Mouse (Mus musculus) MEL (cell line): ENCODE results near the gene Ptbp1. TPM values are rescaled to one million over a fixed set of nuclear protein-coding genes. Genes with fewer than 3 reads are reported as not detected.

Source experiments
- DNase-seq: peaks from one replicate; pipeline ENCODE4 v3.0.0; 2011; ENCODE audit warnings: low read depth, low spot score
- H3K27ac ChIP-seq: 2 replicates; pipeline ENCODE4 v1.5.1; 2012; ENCODE audit warnings: low read depth, mild to moderate bottlenecking, control low read depth, low read length, moderate library complexity; ENCODE audit not compliant: control insufficient read depth
- H3K27me3 ChIP-seq, 2 experiments: fragments of 150-350 bp in 1 of 2; sonication (generic) in 1 of 2; 2 replicates each; pipeline ENCODE4 v1.6.1; 2012; ENCODE audit warnings: low read length in 2 of 2, mild to moderate bottlenecking in 2 of 2, improper control_type of control experiment in 1 of 2, moderate library complexity in 1 of 2; ENCODE audit not compliant: insufficient read depth in 2 of 2, control insufficient read depth in 1 of 2
- H3K36me3 ChIP-seq, 2 experiments: 2 replicates each; pipeline ENCODE4 v1.6.1; 2012 to 2014; ENCODE audit warnings: low read length in 2 of 2, improper control_type of control experiment in 1 of 2, inconsistent platforms in 1 of 2, mild to moderate bottlenecking in 1 of 2; ENCODE audit not compliant: insufficient read depth in 2 of 2, control insufficient read depth in 1 of 2
- H3K4me1 ChIP-seq, 2 experiments: fragments of 150-350 bp in 1 of 2; sonication (generic) in 1 of 2; 2 replicates each; pipeline ENCODE4 v1.6.1; 2012; ENCODE audit warnings: low read length in 2 of 2, improper control_type of control experiment in 1 of 2, mild to moderate bottlenecking in 1 of 2; ENCODE audit not compliant: insufficient read depth in 2 of 2, control insufficient read depth in 1 of 2
- H3K4me3 ChIP-seq, 2 experiments: fragments of 150-350 bp in 1 of 2; sonication (generic) in 1 of 2; 2 replicates each; pipeline ENCODE4 v1.5.1; 2012; ENCODE audit warnings: low read depth in 2 of 2, low read length in 2 of 2, mild to moderate bottlenecking in 2 of 2, moderate library complexity in 2 of 2, control low read depth in 1 of 2, improper control_type of control experiment in 1 of 2; ENCODE audit not compliant: control insufficient read depth in 1 of 2, insufficient read depth in 1 of 2
- H3K79me2 ChIP-seq: 2 replicates; pipeline ENCODE4 v1.6.1; 2012; ENCODE audit warnings: mild to moderate bottlenecking, low read length, moderate library complexity; ENCODE audit not compliant: control insufficient read depth, poor library complexity, insufficient read depth
- H3K9ac ChIP-seq: 2 replicates; pipeline ENCODE4 v1.6.1; 2012; ENCODE audit warnings: low read depth, mild to moderate bottlenecking, control low read depth, low read length, moderate library complexity; ENCODE audit not compliant: control insufficient read depth, poor library complexity, severe bottlenecking
- H3K9me3 ChIP-seq: fragments of 150-350 bp; sonication (generic); replicated peaks from 2 replicates; pipeline ENCODE4 v1.6.1; 2012; ENCODE audit warnings: mild to moderate bottlenecking, low read length, improper control_type of control experiment, moderate library complexity; ENCODE audit not compliant: insufficient read depth
- CTCF ChIP-seq, 3 experiments: IDR thresholded peaks in 2 of 3; conservative IDR thresholded peaks in 1 of 3; 2 replicates each; pipeline ENCODE4 v1.5.1; 2011 to 2012; ENCODE audit warnings: low read length in 3 of 3, low read depth in 2 of 3, mild to moderate bottlenecking in 2 of 3, improper control_type of control experiment in 1 of 3, inconsistent platforms in 1 of 3, mixed read lengths in 1 of 3, moderate library complexity in 1 of 3; ENCODE audit not compliant: control insufficient read depth in 1 of 3, insufficient read depth in 1 of 3, poor library complexity in 1 of 3, severe bottlenecking in 1 of 3
- E2F4 ChIP-seq: IDR thresholded peaks from 2 replicates; pipeline ENCODE4 v1.6.1; 2011; ENCODE audit warnings: low read depth, low read length, improper control_type of control experiment, borderline replicate concordance
- EP300 ChIP-seq, 2 experiments: IDR thresholded peaks; 2 replicates each; pipeline ENCODE4 v1.6.1; 2011; ENCODE audit warnings: improper control_type of control experiment in 2 of 2, low read length in 2 of 2, low read depth in 1 of 2, mild to moderate bottlenecking in 1 of 2
- GABPA ChIP-seq: IDR thresholded peaks from 2 replicates; pipeline ENCODE4 v1.6.1; 2012; ENCODE audit warnings: low read depth, mild to moderate bottlenecking, inconsistent platforms, low read length, improper control_type of control experiment, moderate library complexity
- GATA1 ChIP-seq: IDR thresholded peaks from 2 replicates; pipeline ENCODE4 v1.6.1; 2011; ENCODE audit warnings: low read depth, low read length, improper control_type of control experiment
- HCFC1 ChIP-seq: IDR thresholded peaks from 2 replicates; pipeline ENCODE4 v1.6.1; 2012; ENCODE audit warnings: low read depth, mild to moderate bottlenecking, inconsistent platforms, low read length, improper control_type of control experiment, moderate library complexity
- MAFK ChIP-seq: IDR thresholded peaks from 2 replicates; pipeline ENCODE4 v1.6.1; 2011; ENCODE audit warnings: low read depth, mild to moderate bottlenecking, low read length, improper control_type of control experiment, borderline replicate concordance
- MAX ChIP-seq: IDR thresholded peaks from 2 replicates; pipeline ENCODE4 v1.6.1; 2011; ENCODE audit warnings: low read length, improper control_type of control experiment
- MAZ ChIP-seq: IDR thresholded peaks from 2 replicates; pipeline ENCODE4 v1.6.1; 2012; ENCODE audit warnings: low read depth, mild to moderate bottlenecking, inconsistent platforms, low read length, improper control_type of control experiment
- MXI1 ChIP-seq: IDR thresholded peaks from 2 replicates; pipeline ENCODE4 v1.6.1; 2011; ENCODE audit warnings: mild to moderate bottlenecking, low read depth, low read length, improper control_type of control experiment
- NELFE ChIP-seq: IDR thresholded peaks from 2 replicates; pipeline ENCODE4 v1.6.1; 2011; ENCODE audit warnings: low read depth, low read length, improper control_type of control experiment
- NRF1 ChIP-seq: IDR thresholded peaks from 2 replicates; pipeline ENCODE4 v1.6.1; 2014; ENCODE audit warnings: low read depth, mild to moderate bottlenecking, inconsistent platforms, low read length, improper control_type of control experiment, moderate library complexity; ENCODE audit not compliant: poor library complexity, insufficient read depth, severe bottlenecking
- RAD21 ChIP-seq: IDR thresholded peaks from 2 replicates; pipeline ENCODE4 v1.6.1; 2011; ENCODE audit warnings: mild to moderate bottlenecking, low read depth, low read length, improper control_type of control experiment
- SIN3A ChIP-seq: IDR thresholded peaks from 2 replicates; pipeline ENCODE4 v1.6.1; 2012; ENCODE audit warnings: low read length, improper control_type of control experiment, inconsistent platforms
- TAL1 ChIP-seq: IDR thresholded peaks from 2 replicates; pipeline ENCODE4 v1.6.1; 2012; ENCODE audit warnings: mild to moderate bottlenecking, inconsistent platforms, low read length, moderate library complexity, mixed read lengths
- UBTF ChIP-seq: IDR thresholded peaks from 2 replicates; pipeline ENCODE4 v1.6.1; 2012; ENCODE audit warnings: low read depth, mild to moderate bottlenecking, inconsistent platforms, low read length, improper control_type of control experiment, moderate library complexity, borderline replicate concordance; ENCODE audit not compliant: insufficient read depth
- USF2 ChIP-seq, 2 experiments: IDR thresholded peaks; 2 replicates each; pipeline ENCODE4 v1.6.1; 2011 to 2012; ENCODE audit warnings: improper control_type of control experiment in 2 of 2, low read length in 2 of 2, borderline replicate concordance in 1 of 2, inconsistent platforms in 1 of 2, low read depth in 1 of 2, mild to moderate bottlenecking in 1 of 2; ENCODE audit not compliant: insufficient read depth in 1 of 2
- ZC3H11A ChIP-seq: IDR thresholded peaks from 2 replicates; pipeline ENCODE4 v1.6.1; 2012; ENCODE audit warnings: low read depth, mild to moderate bottlenecking, inconsistent platforms, low read length, improper control_type of control experiment
- polyA plus RNA-seq, 2 experiments: library from polyadenylated mRNA; stranded (reverse) in 1 of 2; unstranded in 1 of 2; fragments of >175 nt in 1 of 2; fragments of >200 nt in 1 of 2; gene quantifications; 2 replicates each; pipeline versions ENCODE4 v1.2.1 to v1.2.4; 2012; ENCODE audit warnings: low replicate concordance in 2 of 2, low read depth in 1 of 2; ENCODE audit not compliant: insufficient read length in 2 of 2, insufficient read depth in 1 of 2, missing spikeins in 1 of 2
- total RNA-seq: library from RNA; depleted of rRNA; stranded (reverse); fragments of 300-350 nt; gene quantifications from 2 replicates; pipeline ENCODE4 v1.2.3, GENCODE M21; 2012

Ptbp1 gene
- total and polyA plus RNA-seq, 3 experiments, result 301 to 837 (median 329) TPM

- no peaks in the 10 kb centered on the region for H3K27me3 ChIP-seq
- no peak for DNase-seq
These were observed 48.6 kb upstream of the Ptbp1 start for GRCm38 (mm10) chr10:79805636-79806035.

GRCm38 (mm10) chr10:79806331-79806730 is 47.9 kb upstream of the Ptbp1 start:
- no peaks in the 10 kb centered on the region for H3K9me3 ChIP-seq
- H3K4me3 ChIP-seq, result no peak overlapping the region
- H3K4me1 ChIP-seq, result peaks cover 5 to 13% of the 10 kb centered on the region in 2 experiments; a peak in 3 of 4 replicates
- no peak for DNase-seq
- peaks cover 0 to 14% of the 10 kb centered on the region in 2 experiments; a peak in 2 of 4 replicates for H3K36me3 ChIP-seq
- no peaks in the 10 kb centered on the region for H3K27me3 ChIP-seq
- no peak overlapping the region for H3K9ac ChIP-seq
- no peaks in the 10 kb centered on the region for H3K79me2 ChIP-seq
- TF ChIP-seq E2F4, result no peak
- TF ChIP-seq, all 39 proteins: peak for 0
- H3K27ac ChIP-seq, result no peak overlapping the region

More at GRCm38 (mm10) chr10:79805636-79806035, 48.6 kb upstream of the Ptbp1 start:
- Histone ChIP-seq H3K4me3 (no peak overlapping the region), H3K27ac (no peak overlapping the region), H3K79me2 (no peaks in the 10 kb centered on the region), H3K36me3 (peaks cover 0 to 14% of the 10 kb centered on the region in 2 experiments; a peak in 2 of 4 replicates), H3K9ac (no peak overlapping the region), H3K4me1 (peaks cover 5 to 13% of the 10 kb centered on the region in 2 experiments; a peak in 3 of 4 replicates), H3K9me3 (no peaks in the 10 kb centered on the region)
- no peak for TF ChIP-seq NRF1
- TF ChIP-seq EP300 (IDR thresholded peaks at IDR 0.05; ENCODE audit: low read depth in 1 of 2, low read length in 2 of 2), result no peak
- no peak for TF ChIP-seq MAFK
- no peak for TF ChIP-seq GATA1
- TF ChIP-seq SIN3A, result no peak
- no peak for TF ChIP-seq TAL1
- TF ChIP-seq MXI1, result no peak

GRCm38 (mm10) chr10:79806972-79807371 is 47.3 kb upstream of the Ptbp1 start:
- no peak overlapping the region for H3K27ac ChIP-seq
- H3K4me1 ChIP-seq, result peaks cover 5 to 10% of the 10 kb centered on the region in 2 experiments; a peak in 3 of 4 replicates
- H3K9ac ChIP-seq, result no peak overlapping the region
- H3K79me2 ChIP-seq, result no peaks in the 10 kb centered on the region
- no peaks in the 10 kb centered on the region for H3K27me3 ChIP-seq
- no peak overlapping the region for H3K4me3 ChIP-seq
- H3K36me3 ChIP-seq, result peaks cover 0 to 11% of the 10 kb centered on the region in 2 experiments; a peak in 2 of 4 replicates
- no peaks in the 10 kb centered on the region for H3K9me3 ChIP-seq
- no peak for TF ChIP-seq RAD21
- TF ChIP-seq UBTF, result no peak
- TF ChIP-seq MXI1, result no peak
- TF ChIP-seq USF2 (IDR thresholded peaks at IDR 0.05; ENCODE audit: borderline replicate concordance in 1 of 2, insufficient read depth in 1 of 2, low read depth in 1 of 2, low read length in 2 of 2), result no peak
- no peak for TF ChIP-seq TAL1
- no peak for TF ChIP-seq HCFC1
- no peak for TF ChIP-seq E2F4
- no peak for TF ChIP-seq CTCF (IDR thresholded peaks at IDR 0.05 in 2 of 3, conservative IDR thresholded peaks at IDR 0.05 in 1 of 3; ENCODE audit: control insufficient read depth in 1 of 3, insufficient read depth in 1 of 3, low read depth in 2 of 3, low read length in 3 of 3, poor library complexity in 1 of 3, severe bottlenecking in 1 of 3)
- TF ChIP-seq ZC3H11A, result no peak
- no peak for TF ChIP-seq GABPA
- TF ChIP-seq NELFE, result no peak
- no peak for TF ChIP-seq MAX
- no peak for TF ChIP-seq MAZ
- DNase-seq, result peak; percentile 37
